Mouse (Mus musculus): Measurements from ENCODE around the gene Gm20425.

- no peak for TF ChIP-seq POLR2A (IDR thresholded peaks at IDR 0.05; ENCODE audit: borderline replicate concordance, extremely low read depth, low read depth, low read length)
- no peak for TF ChIP-seq CTCF (IDR thresholded peaks at IDR 0.05; ENCODE audit: insufficient read depth, low read length)
Measured at GRCm38 (mm10) chr9:103233006-103233395, 2.9 kb upstream of the Gm20425 start.
